Mouse (Mus musculus) erythroblast, embryonic 14.5 days (primary cell): ENCODE measurements around the gene Olfr765.

ENCODE experiments used
- GATA1 ChIP-seq: IDR thresholded peaks from 2 replicates; pipeline ENCODE4 v1.6.1; 2012; ENCODE audit warnings: low read length, inconsistent platforms, mixed read lengths
- TAL1 ChIP-seq: IDR thresholded peaks from 3 replicates; pipeline ENCODE4 v1.6.1; 2012; ENCODE audit warnings: low read length, inconsistent platforms, mixed read lengths

GRCm38 (mm10) chr10:129028343-129028742 is 21.5 kb downstream of the Olfr765 start:
- TF ChIP-seq GATA1 (no peak), TAL1 (no peak)
